Mouse (Mus musculus) MEL (cell line): ENCODE measurements around the gene Stk4.

ENCODE experiments used
- CTCF ChIP-seq, 3 experiments: IDR thresholded peaks in 2 of 3; conservative IDR thresholded peaks in 1 of 3; 2 replicates each; pipeline ENCODE4 v1.5.1; 2011 to 2012; ENCODE audit warnings: low read length in 3 of 3, low read depth in 2 of 3, mild to moderate bottlenecking in 2 of 3, improper control_type of control experiment in 1 of 3, inconsistent platforms in 1 of 3, mixed read lengths in 1 of 3, moderate library complexity in 1 of 3; ENCODE audit not compliant: control insufficient read depth in 1 of 3, insufficient read depth in 1 of 3, poor library complexity in 1 of 3, severe bottlenecking in 1 of 3
- POLR2A ChIP-seq, 2 experiments: IDR thresholded peaks; 2 replicates each; pipeline ENCODE4 v1.6.1; 2011 to 2012; ENCODE audit warnings: low read length in 2 of 2, mild to moderate bottlenecking in 2 of 2, control low read depth in 1 of 2, improper control_type of control experiment in 1 of 2, low read depth in 1 of 2, moderate library complexity in 1 of 2; ENCODE audit not compliant: control insufficient read depth in 1 of 2, insufficient read depth in 1 of 2, poor library complexity in 1 of 2
- TBP ChIP-seq: IDR thresholded peaks from 2 replicates; pipeline ENCODE4 v1.8.0; 2011; ENCODE audit warnings: low read depth, low read length, improper control_type of control experiment
- ZKSCAN1 ChIP-seq: IDR thresholded peaks from 2 replicates; pipeline ENCODE4 v1.6.1; 2012; ENCODE audit warnings: low read depth, mild to moderate bottlenecking, inconsistent platforms, low read length, improper control_type of control experiment, moderate library complexity
- ZNF384 ChIP-seq: IDR thresholded peaks from 2 replicates; pipeline ENCODE4 v1.6.1; 2012; ENCODE audit warnings: low read depth, mild to moderate bottlenecking, inconsistent platforms, low read length, improper control_type of control experiment

- no peak for TF ChIP-seq CTCF (IDR thresholded peaks at IDR 0.05 in 2 of 3, conservative IDR thresholded peaks at IDR 0.05 in 1 of 3; ENCODE audit: control insufficient read depth in 1 of 3, insufficient read depth in 1 of 3, low read depth in 2 of 3, low read length in 3 of 3, poor library complexity in 1 of 3, severe bottlenecking in 1 of 3)
- TF ChIP-seq ZNF384 = no peak
- TF ChIP-seq POLR2A (IDR thresholded peaks at IDR 0.05; ENCODE audit: control insufficient read depth in 1 of 2, insufficient read depth in 1 of 2, low read depth in 1 of 2, low read length in 2 of 2, poor library complexity in 1 of 2) = no peak
- no peak for TF ChIP-seq ZKSCAN1
- no peak for TF ChIP-seq TBP
Observed at GRCm38 (mm10) chr2:164102366-164102765, 32.2 kb downstream of the Stk4 start.
